Mouse (Mus musculus): ENCODE measurements around the gene Mtfr2. TPM values are rescaled to one million over a fixed set of nuclear protein-coding genes. Genes with fewer than 3 reads are reported as not detected.

Mtfr2 gene
- total and polyA plus RNA-seq, 3 experiments: 0.12 TPM; not detected in 2

DNA sequence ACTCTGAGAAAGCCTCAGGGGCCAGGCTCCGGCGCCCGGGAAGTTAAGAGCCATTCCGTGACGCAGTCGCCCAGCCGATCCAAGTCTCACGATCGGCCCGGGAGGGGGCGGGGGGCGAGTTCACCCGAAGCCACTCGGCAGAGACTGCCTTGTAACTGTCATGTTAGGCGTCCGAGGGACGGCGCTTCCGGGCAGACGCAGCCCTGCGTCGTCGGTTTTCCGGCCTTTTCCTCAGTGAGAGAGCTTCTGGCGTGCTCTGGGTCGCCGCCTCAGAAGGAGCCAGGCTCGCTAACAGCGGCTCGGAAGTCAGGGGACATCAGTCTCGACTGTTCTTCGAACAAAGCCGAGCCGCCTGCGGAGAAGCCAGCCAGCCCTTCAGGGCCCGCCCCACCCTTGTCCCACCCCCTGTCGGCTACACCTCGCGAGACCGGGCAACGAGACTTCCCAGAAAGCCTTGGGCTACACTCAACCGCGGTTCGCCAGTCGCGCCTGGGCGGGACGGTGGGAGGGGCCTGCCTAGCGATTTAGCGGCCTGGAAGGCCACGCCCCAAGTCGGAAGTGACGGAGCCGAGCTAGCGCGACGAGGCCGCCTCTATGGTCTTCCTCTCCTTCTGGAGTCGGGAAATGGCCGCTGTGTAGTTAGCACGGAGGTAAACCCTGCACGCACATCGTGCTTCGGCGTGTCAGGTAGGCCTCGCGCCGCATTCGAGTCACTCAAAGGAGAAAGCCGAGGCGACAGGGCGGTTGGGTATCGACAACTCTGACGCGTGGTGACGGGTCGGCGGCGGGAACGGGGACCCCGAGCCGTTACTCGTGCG lies 35.4 kb upstream of the Mtfr2 start, which contains the start of gene Bclaf1:
TSS of gene Bclaf1 (plus strand) at position 552 of the 818 bp plus-strand sequence.
- no peaks in the 10 kb centered on the region for H3K27me3 ChIP-seq (ENCODE audit: control insufficient read depth, insufficient read depth, low read length)
- H3K4me1 ChIP-seq (ENCODE audit: control insufficient read depth, insufficient read depth, low read length): peaks cover 5% of the 10 kb centered on the region
- TF ChIP-seq EP300 (IDR thresholded peaks at IDR 0.05; ENCODE audit: insufficient read depth, low read depth, low read length): peak; percentile 74
- TF ChIP-seq CTCF (IDR thresholded peaks at IDR 0.05): no peak
- peak; percentile 97 for TF ChIP-seq POLR2A (IDR thresholded peaks at IDR 0.05; ENCODE audit: insufficient read depth, low read depth, low read length)
- WGBS: under 1% methylated on average over 84 of the region's 84 CpGs
- no peaks in the 10 kb centered on the region; the same call in 1 of the 2 replicates for H3K79me2 ChIP-seq (replicated peaks; ENCODE audit: control insufficient read depth, insufficient read depth, low read length)
- intact Hi-C loops (cut with DNase I): loop anchor here (2.0 to 5.0 kb wide), 2 partner anchors 21 to 35 kb away; partner anchors contain the start of gene Mtfr2
- H3K36me3 ChIP-seq (ENCODE audit: control insufficient read depth, insufficient read depth, low read length): peaks cover 15% of the 10 kb centered on the region
- peak within 1 kb of the TSS; percentile 86 for H3K9ac ChIP-seq (ENCODE audit: low read depth, low read length)
- H3K27ac ChIP-seq: peak within 1 kb of the TSS; percentile 100
- peak within 1 kb of the TSS; percentile 75 for H3K4me3 ChIP-seq
- peak; percentile 100 for DNase-seq

DNA sequence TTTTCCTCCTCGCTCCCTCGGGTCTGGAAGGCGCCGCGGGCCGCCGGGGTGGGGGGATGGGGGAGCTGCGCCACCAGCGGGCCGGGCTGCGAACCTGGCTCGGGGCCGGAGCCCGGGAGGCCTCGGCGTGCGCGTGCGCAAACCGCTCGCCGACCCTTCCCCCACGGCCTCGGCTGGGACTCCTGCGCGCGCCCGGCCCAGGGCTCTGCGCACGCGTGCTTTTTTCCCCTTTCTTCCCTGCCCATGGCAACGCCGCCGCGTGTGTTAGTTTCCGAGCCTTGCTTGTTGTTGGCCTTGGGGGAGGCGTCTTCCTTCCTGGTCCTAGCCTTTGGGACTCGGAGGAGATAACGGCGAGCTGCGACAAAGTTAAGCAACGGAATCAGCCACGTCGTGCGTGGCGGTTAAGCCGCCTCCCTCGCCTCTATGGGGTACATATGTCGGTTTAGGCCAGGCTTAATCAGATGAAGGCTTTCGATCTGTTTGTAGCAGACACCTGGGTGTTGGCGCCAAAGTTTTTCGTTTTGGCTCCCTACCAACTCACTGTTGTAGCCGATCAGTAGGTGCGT lies 34.8 kb upstream of the Mtfr2 start:
- H3K79me2 ChIP-seq (replicated peaks; ENCODE audit: control insufficient read depth, insufficient read depth, low read length): peaks cover 1% of the 10 kb centered on the region; the same call in 1 of the 2 replicates
- peak overlapping the region; percentile 78 for H3K9ac ChIP-seq (ENCODE audit: low read depth, low read length)
- peak; percentile 92 to 94 for DNase-seq
- H3K27ac ChIP-seq: peak overlapping the region; percentile 100
- under 1% methylated on average over 54 of the region's 54 CpGs for WGBS
- H3K4me1 ChIP-seq (ENCODE audit: control insufficient read depth, insufficient read depth, low read length): peaks cover 7% of the 10 kb centered on the region
- TF ChIP-seq EP300 (IDR thresholded peaks at IDR 0.05; ENCODE audit: insufficient read depth, low read depth, low read length) (peak; percentile 53; the same call in 1 of the 2 replicates), CTCF (IDR thresholded peaks at IDR 0.05) (no peak), POLR2A (IDR thresholded peaks at IDR 0.05; ENCODE audit: insufficient read depth, low read depth, low read length) (peak; percentile 39)
- intact Hi-C loops (cut with DNase I): loop anchor here (5.0 kb wide), 1 partner anchor 34 kb away; the partner anchor contains the start of gene Mtfr2
- no peaks in the 10 kb centered on the region for H3K27me3 ChIP-seq (ENCODE audit: control insufficient read depth, insufficient read depth, low read length)
- H3K4me3 ChIP-seq: peak overlapping the region; percentile 75
- peaks cover 21% of the 10 kb centered on the region for H3K36me3 ChIP-seq (ENCODE audit: control insufficient read depth, insufficient read depth, low read length)

DNA sequence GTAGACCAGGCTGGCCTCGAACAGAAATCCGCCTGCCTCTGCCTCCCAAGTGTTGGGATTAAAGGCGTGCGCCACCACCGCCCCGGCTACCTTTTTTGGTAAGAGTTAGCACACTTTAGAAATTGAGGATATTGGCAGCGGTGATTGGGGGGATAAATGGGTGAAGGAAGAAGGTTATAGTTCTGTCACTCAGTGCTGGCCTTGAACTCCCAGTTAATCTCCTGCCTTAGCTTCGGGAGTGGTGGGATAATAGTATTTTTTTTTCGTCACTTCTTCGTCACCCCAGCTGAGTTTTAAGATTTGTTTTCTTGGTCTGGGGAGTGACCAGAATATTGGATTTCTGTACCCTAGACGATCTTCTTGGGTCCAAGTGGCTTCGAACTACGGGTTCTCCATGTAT lies 34.1 kb upstream of the Mtfr2 start:
- H3K4me1 ChIP-seq (ENCODE audit: control insufficient read depth, insufficient read depth, low read length): peaks cover 7% of the 10 kb centered on the region
- peak overlapping the region; percentile 75 for H3K4me3 ChIP-seq
- WGBS: 31% methylated on average over 13 of the region's 13 CpGs
- peaks cover 3% of the 10 kb centered on the region; the same call in 1 of the 2 replicates for H3K79me2 ChIP-seq (replicated peaks; ENCODE audit: control insufficient read depth, insufficient read depth, low read length)
- peak overlapping the region; percentile 100 for H3K27ac ChIP-seq
- intact Hi-C loops (cut with DNase I): loop anchor here (5.0 kb wide), 1 partner anchor 34 kb away; the partner anchor contains the start of gene Mtfr2
- H3K9ac ChIP-seq (ENCODE audit: low read depth, low read length): no peak overlapping the region
- DNase-seq: no peak
- TF ChIP-seq POLR2A (IDR thresholded peaks at IDR 0.05; ENCODE audit: insufficient read depth, low read depth, low read length) (no peak), EP300 (IDR thresholded peaks at IDR 0.05; ENCODE audit: insufficient read depth, low read depth, low read length) (no peak), CTCF (IDR thresholded peaks at IDR 0.05) (no peak)
- no peaks in the 10 kb centered on the region for H3K27me3 ChIP-seq (ENCODE audit: control insufficient read depth, insufficient read depth, low read length)
- H3K36me3 ChIP-seq (ENCODE audit: control insufficient read depth, insufficient read depth, low read length): peaks cover 27% of the 10 kb centered on the region

DNA sequence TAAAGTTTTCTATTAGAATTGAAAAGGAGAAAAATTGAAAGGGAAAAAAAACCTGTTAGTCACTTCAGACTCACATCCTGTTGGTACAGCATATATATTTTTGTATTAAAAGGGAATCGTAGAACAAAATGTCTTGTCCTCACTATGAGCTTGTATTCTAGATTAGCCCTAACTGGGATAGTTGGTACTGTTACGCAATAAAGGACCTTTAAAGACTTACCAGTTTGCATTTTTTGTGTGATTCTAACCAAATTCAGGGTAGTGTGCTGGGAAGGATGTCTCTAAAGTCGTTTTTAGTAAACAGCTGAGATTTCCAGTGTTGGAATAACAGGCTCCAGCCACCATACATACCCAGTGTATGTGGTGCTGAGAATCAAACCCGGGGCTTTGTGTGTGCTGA lies 33.6 kb upstream of the Mtfr2 start:
- Histone ChIP-seq H3K27me3 (ENCODE audit: control insufficient read depth, insufficient read depth, low read length) (no peaks in the 10 kb centered on the region), H3K36me3 (ENCODE audit: control insufficient read depth, insufficient read depth, low read length) (peaks cover 31% of the 10 kb centered on the region), H3K4me3 (0 out of 2 replicates have a peak overlapping the region, but pooled peaks have one; percentile 5), H3K27ac (no peak overlapping the region), H3K9ac (ENCODE audit: low read depth, low read length) (no peak overlapping the region), H3K4me1 (ENCODE audit: control insufficient read depth, insufficient read depth, low read length) (peaks cover 7% of the 10 kb centered on the region), H3K79me2 (replicated peaks; ENCODE audit: control insufficient read depth, insufficient read depth, low read length) (peaks cover 3% of the 10 kb centered on the region; the same call in 1 of the 2 replicates)
- WGBS: 49% methylated on average over 4 of the region's 4 CpGs
- no peak for DNase-seq
- TF ChIP-seq CTCF (IDR thresholded peaks at IDR 0.05) (no peak), POLR2A (IDR thresholded peaks at IDR 0.05; ENCODE audit: insufficient read depth, low read depth, low read length) (no peak), EP300 (IDR thresholded peaks at IDR 0.05; ENCODE audit: insufficient read depth, low read depth, low read length) (no peak)
- intact Hi-C loops (cut with DNase I): loop anchor here (5.0 kb wide), 1 partner anchor 33 kb away; the partner anchor contains the start of gene Mtfr2

DNA sequence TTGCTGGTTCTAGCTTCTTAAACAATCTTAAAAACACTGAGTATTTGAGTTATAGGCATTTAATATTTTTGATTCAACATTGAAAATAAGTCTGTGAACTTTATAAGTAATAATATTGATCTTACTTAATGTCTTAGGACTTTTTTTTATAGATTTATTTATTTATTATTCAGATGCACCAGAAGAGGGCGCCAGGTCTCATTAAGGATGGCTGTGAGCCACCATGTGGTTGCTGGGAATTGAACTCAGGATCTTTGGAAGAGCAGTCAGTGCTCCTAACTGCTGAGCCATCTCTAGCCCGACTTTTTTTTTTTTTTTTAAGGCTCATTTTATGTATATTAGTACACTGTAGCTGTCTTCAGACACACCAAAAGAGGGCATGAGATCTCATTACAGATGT lies 32.8 kb upstream of the Mtfr2 start:
- Histone ChIP-seq H3K27me3 (ENCODE audit: control insufficient read depth, insufficient read depth, low read length) (no peaks in the 10 kb centered on the region), H3K4me3 (no peak overlapping the region), H3K4me1 (ENCODE audit: control insufficient read depth, insufficient read depth, low read length) (peaks cover 7% of the 10 kb centered on the region), H3K27ac (no peak overlapping the region), H3K9ac (ENCODE audit: low read depth, low read length) (no peak overlapping the region), H3K79me2 (replicated peaks; ENCODE audit: control insufficient read depth, insufficient read depth, low read length) (peaks cover 3% of the 10 kb centered on the region; the same call in 1 of the 2 replicates), H3K36me3 (ENCODE audit: control insufficient read depth, insufficient read depth, low read length) (peaks cover 35% of the 10 kb centered on the region)
- intact Hi-C loops (cut with DNase I): loop anchor here (5.0 kb wide), 1 partner anchor 33 kb away; the partner anchor contains the start of gene Mtfr2
- no peak for TF ChIP-seq POLR2A (IDR thresholded peaks at IDR 0.05; ENCODE audit: insufficient read depth, low read depth, low read length)
- TF ChIP-seq CTCF (IDR thresholded peaks at IDR 0.05): peak; percentile 72
- no peak for DNase-seq
- WGBS: 50% methylated on average over 2 of the region's 2 CpGs
